Mouse (Mus musculus) hindbrain, embryonic 14.5 days (tissue): ENCODE data around the gene Ssh2. TPM values are rescaled to one million over a fixed set of nuclear protein-coding genes. Genes with fewer than 3 reads are reported as not detected.

ENCODE experiments used
- ATAC-seq: fragments of 200-750 bp; cut with Nextera tagmentation; 2 replicates; pipeline ENCODE4 v1.8.0; 2017; ENCODE audit warnings: moderate number of reproducible peaks, mild to moderate bottlenecking, moderate TSS enrichment, moderate library complexity; ENCODE audit not compliant: low FRiP score
- DNase-seq: peaks from one replicate; pipeline ENCODE4 v3.0.0-alpha.2; 2015; ENCODE audit warnings: low spot score
- H3K27ac ChIP-seq: fragments of 300-500 bp; sonication (generic); 2 replicates; pipeline ENCODE4 v1.5.1; 2014; ENCODE audit warnings: mild to moderate bottlenecking, moderate library complexity
- H3K27me3 ChIP-seq: fragments of 300-500 bp; sonication (generic); 2 replicates; pipeline ENCODE4 v1.6.1; 2014; ENCODE audit warnings: mild to moderate bottlenecking, low read length, mixed read lengths; ENCODE audit not compliant: control insufficient read depth, insufficient read depth
- H3K36me3 ChIP-seq: fragments of 300-500 bp; sonication (generic); replicated peaks from 2 replicates; pipeline ENCODE4 v1.6.1; 2014; ENCODE audit not compliant: control insufficient read depth, insufficient read depth
- H3K4me1 ChIP-seq: fragments of 300-500 bp; sonication (generic); replicated peaks from 2 replicates; pipeline ENCODE4 v1.6.1; 2014; ENCODE audit warnings: antibody characterized with exemption, low read length, mixed read lengths; ENCODE audit not compliant: control insufficient read depth, insufficient read depth
- H3K4me2 ChIP-seq: fragments of 300-500 bp; sonication (generic); replicated peaks from 2 replicates; pipeline ENCODE4 v1.6.1; 2014; ENCODE audit warnings: mild to moderate bottlenecking, moderate library complexity
- H3K4me3 ChIP-seq: fragments of 300-500 bp; sonication (generic); replicated peaks from 2 replicates; pipeline ENCODE4 v1.5.1; 2014; ENCODE audit warnings: mild to moderate bottlenecking, low read length
- H3K9ac ChIP-seq: fragments of 300-500 bp; sonication (generic); 2 replicates; pipeline ENCODE4 v1.6.1; 2014
- H3K9me3 ChIP-seq: fragments of 300-500 bp; sonication (generic); 2 replicates; pipeline ENCODE4 v1.6.1; 2016; ENCODE audit warnings: low read length; ENCODE audit not compliant: control insufficient read depth
- WGBS: fragments of 180-500 bp; shearing (Covaris S2); extraction: QIAGEN DNeasy Blood & Tissue Kit; methylation state at CpG from one replicate; pipeline ENCODE4 v1.1.7; 2014; 5-methylcytosine and 5-hydroxymethylcytosine counted together
- polyA plus RNA-seq: library from polyadenylated mRNA; unstranded; fragments of >200 nt; fragmentation: Nextera tagmentation; extraction: Ambion mirVana; gene quantifications from 2 replicates; pipeline ENCODE4 v1.2.1, GENCODE M21; 2014

Ssh2 gene
- polyA plus RNA-seq, 1 experiment from 2014 or later = 23.2 TPM

GRCm38 (mm10) chr11:77308533-77308932 lies 92.4 kb downstream of the Ssh2 start:
- no peak for ATAC-seq
- Histone ChIP-seq H3K27ac (no peak overlapping the region), H3K4me3 (no peak overlapping the region), H3K27me3 (no peaks in the 10 kb centered on the region), H3K36me3 (no peaks in the 10 kb centered on the region), H3K9ac (no peak overlapping the region), H3K4me1 (no peaks in the 10 kb centered on the region), H3K4me2 (no peak overlapping the region), H3K9me3 (no peaks in the 10 kb centered on the region)
- WGBS = 3% methylated on average over 1 of the region's 1 CpGs
- DNase-seq = peak; percentile 82

GRCm38 (mm10) chr11:77317721-77318477 lies 101.8 kb downstream of the Ssh2 start:
- DNase-seq (peak; percentile 35), ATAC-seq (no peak)
- Histone ChIP-seq H3K27ac (no peak overlapping the region), H3K4me2 (no peak overlapping the region), H3K9ac (no peak overlapping the region), H3K4me1 (no peaks in the 10 kb centered on the region), H3K36me3 (no peaks in the 10 kb centered on the region), H3K27me3 (no peaks in the 10 kb centered on the region), H3K4me3 (no peak overlapping the region), H3K9me3 (no peaks in the 10 kb centered on the region)
- 53% methylated on average over 3 of the region's 3 CpGs for WGBS

- no peak for ATAC-seq
- DNase-seq = no peak
- Histone ChIP-seq H3K4me2 (no peak overlapping the region), H3K36me3 (no peaks in the 10 kb centered on the region), H3K9ac (no peak overlapping the region), H3K4me1 (no peaks in the 10 kb centered on the region), H3K27ac (no peak overlapping the region), H3K9me3 (no peaks in the 10 kb centered on the region), H3K27me3 (no peaks in the 10 kb centered on the region), H3K4me3 (no peak overlapping the region)
Observed at GRCm38 (mm10) chr11:77318478-77319118, 102.5 kb downstream of the Ssh2 start.

GRCm38 (mm10) chr11:77321214-77321613 lies 105.1 kb downstream of the Ssh2 start:
- WGBS = 73% methylated on average over 1 of the region's 1 CpGs

GRCm38 (mm10) chr11:77330529-77330928 lies 114.4 kb downstream of the Ssh2 start:
- ATAC-seq (no peak), DNase-seq (no peak)
- Histone ChIP-seq H3K4me3 (no peak overlapping the region), H3K9me3 (no peaks in the 10 kb centered on the region), H3K4me2 (no peak overlapping the region), H3K36me3 (0 out of 2 replicates have a peak, but pooled peaks cover 4% of the 10 kb centered on the region), H3K4me1 (no peaks in the 10 kb centered on the region), H3K27me3 (no peaks in the 10 kb centered on the region), H3K27ac (no peak overlapping the region), H3K9ac (no peak overlapping the region)
- 91% methylated on average over 2 of the region's 2 CpGs for WGBS

More at GRCm38 (mm10) chr11:77321214-77321613, 105.1 kb downstream of the Ssh2 start:
- H3K36me3 ChIP-seq = no peaks in the 10 kb centered on the region
- no peaks in the 10 kb centered on the region for H3K4me1 ChIP-seq
- no peak overlapping the region for H3K9ac ChIP-seq
- no peaks in the 10 kb centered on the region for H3K9me3 ChIP-seq
- H3K27me3 ChIP-seq = no peaks in the 10 kb centered on the region
- no peak overlapping the region for H3K4me3 ChIP-seq
- no peak overlapping the region for H3K27ac ChIP-seq
- no peak overlapping the region for H3K4me2 ChIP-seq
- no peak for ATAC-seq
- no peak for DNase-seq

GRCm38 (mm10) chr11:77347273-77347672 lies 131.2 kb downstream of the Ssh2 start:
- H3K4me3 ChIP-seq = no peak overlapping the region
- ATAC-seq (no peak), DNase-seq (no peak)
- H3K36me3 ChIP-seq = no peaks in the 10 kb centered on the region
- H3K27me3 ChIP-seq = peaks cover 6% of the 10 kb centered on the region; the same call in 1 of the 2 replicates
- no peak overlapping the region for H3K27ac ChIP-seq
- no peak overlapping the region for H3K9ac ChIP-seq
- peak overlapping the region; percentile 91 for H3K4me2 ChIP-seq
- 0 out of 2 replicates have a peak, but pooled peaks cover 9% of the 10 kb centered on the region for H3K4me1 ChIP-seq
- 76% methylated on average over 4 of the region's 4 CpGs for WGBS
- H3K9me3 ChIP-seq = no peaks in the 10 kb centered on the region

- Histone ChIP-seq H3K9ac (peak overlapping the region; percentile 59), H3K4me1 (0 out of 2 replicates have a peak, but pooled peaks cover 9% of the 10 kb centered on the region), H3K27me3 (peaks cover 6% of the 10 kb centered on the region; the same call in 1 of the 2 replicates), H3K4me2 (peak overlapping the region; percentile 91), H3K9me3 (no peaks in the 10 kb centered on the region), H3K27ac (peak overlapping the region; percentile 43; the same call in 1 of the 2 replicates), H3K36me3 (no peaks in the 10 kb centered on the region), H3K4me3 (peak overlapping the region; percentile 51)
- ATAC-seq = peak; percentile 90
- WGBS = 1% methylated on average over 54 of the region's 54 CpGs
- DNase-seq = peak; percentile 71
Observed at GRCm38 (mm10) chr11:77348142-77348741, 132.2 kb downstream of the Ssh2 start.

GRCm38 (mm10) chr11:77348985-77349384 lies 132.9 kb downstream of the Ssh2 start:
- peaks cover 6% of the 10 kb centered on the region; the same call in 1 of the 2 replicates for H3K27me3 ChIP-seq
- WGBS = 44% methylated on average over 6 of the region's 6 CpGs
- no peak overlapping the region for H3K9ac ChIP-seq
- H3K4me3 ChIP-seq = peak overlapping the region; percentile 51
- no peak overlapping the region for H3K27ac ChIP-seq
- H3K4me2 ChIP-seq = peak overlapping the region; percentile 91
- H3K4me1 ChIP-seq = 0 out of 2 replicates have a peak, but pooled peaks cover 9% of the 10 kb centered on the region
- no peaks in the 10 kb centered on the region for H3K9me3 ChIP-seq
- DNase-seq (no peak), ATAC-seq (no peak)
- H3K36me3 ChIP-seq = no peaks in the 10 kb centered on the region

- Histone ChIP-seq H3K4me1 (0 out of 2 replicates have a peak, but pooled peaks cover 9% of the 10 kb centered on the region), H3K27me3 (peaks cover 6% of the 10 kb centered on the region; the same call in 1 of the 2 replicates), H3K9ac (no peak overlapping the region), H3K4me2 (no peak overlapping the region), H3K27ac (no peak overlapping the region), H3K9me3 (no peaks in the 10 kb centered on the region), H3K36me3 (no peaks in the 10 kb centered on the region), H3K4me3 (no peak overlapping the region)
- 84% methylated on average over 2 of the region's 2 CpGs for WGBS
- ATAC-seq (no peak), DNase-seq (no peak)
Observed at GRCm38 (mm10) chr11:77349698-77350097, 133.6 kb downstream of the Ssh2 start.
